Mouse (Mus musculus) liver, adult 2 months (tissue): Measurements from ENCODE around the gene Clstn1. TPM values are rescaled to one million over a fixed set of nuclear protein-coding genes. Genes with fewer than 3 reads are reported as not detected.

ENCODE experiments used
- DNase-seq: peaks from one replicate; pipeline ENCODE4 v3.0.0-alpha.2; 2011; ENCODE audit warnings: low read depth, low spot score; ENCODE audit errors: extremely low read depth
- H3K27ac ChIP-seq: fragments of 200-500 bp; replicated peaks from 2 replicates; pipeline ENCODE4 v1.5.1; 2012; ENCODE audit warnings: low read depth, mild to moderate bottlenecking, control low read depth, inconsistent platforms, low read length; ENCODE audit not compliant: insufficient read depth
- H3K27me3 ChIP-seq: fragments of 200-500 bp; 2 replicates; pipeline ENCODE4 v1.6.1; 2012; ENCODE audit warnings: mild to moderate bottlenecking, moderate library complexity, low read length, inconsistent platforms; ENCODE audit not compliant: control insufficient read depth, insufficient read depth
- H3K36me3 ChIP-seq: fragments of 200-500 bp; 2 replicates; pipeline ENCODE4 v1.6.1; 2012; ENCODE audit warnings: low read length, inconsistent platforms; ENCODE audit not compliant: control insufficient read depth, insufficient read depth
- H3K4me1 ChIP-seq: fragments of 200-500 bp; 2 replicates; pipeline ENCODE4 v1.6.1; 2011; ENCODE audit warnings: low read length; ENCODE audit not compliant: control insufficient read depth, insufficient read depth
- H3K4me3 ChIP-seq: fragments of 200-500 bp; 2 replicates; pipeline ENCODE4 v1.5.1; 2011; ENCODE audit warnings: low read depth, mild to moderate bottlenecking, control low read depth, low read length, moderate library complexity; ENCODE audit not compliant: insufficient read depth
- H3K79me2 ChIP-seq: fragments of 200-500 bp; 2 replicates; pipeline ENCODE4 v1.6.1; 2012; ENCODE audit warnings: inconsistent platforms, mild to moderate bottlenecking, low read length, moderate library complexity; ENCODE audit not compliant: control insufficient read depth, insufficient read depth
- H3K9ac ChIP-seq: fragments of 200-500 bp; 2 replicates; pipeline ENCODE4 v1.6.1; 2012; ENCODE audit warnings: low read depth, mild to moderate bottlenecking, control low read depth, inconsistent platforms, low read length
- CTCF ChIP-seq: fragments of 200-500 bp; IDR thresholded peaks from 2 replicates; pipeline ENCODE4 v1.5.1; 2011; ENCODE audit warnings: low read depth, low read length, control low read depth
- POLR2A ChIP-seq: fragments of 200-500 bp; IDR thresholded peaks from 2 replicates; pipeline ENCODE4 v1.6.1; 2011; ENCODE audit warnings: low read length, control low read depth; ENCODE audit not compliant: insufficient read depth; ENCODE audit errors: extremely low read depth
- WGBS: fragments of 180-500 bp; shearing (Covaris S2); methylation state at CpG from one replicate; pipeline ENCODE4 v1.1.7; 2018; 5-methylcytosine and 5-hydroxymethylcytosine counted together
- polyA plus RNA-seq: library from polyadenylated mRNA; depleted of rRNA; stranded (reverse); fragments of >200 nt; gene quantifications from 2 replicates; pipeline ENCODE4 v1.2.3, GENCODE M21; 2012
- total RNA-seq: library from RNA; depleted of rRNA; stranded (reverse); fragments of >200 nt; gene quantifications from 2 replicates; pipeline ENCODE4 v1.2.3, GENCODE M21; 2014

The Clstn1 gene
- total and polyA plus RNA-seq, 2 experiments: 1.5 to 2.3 TPM

DNA sequence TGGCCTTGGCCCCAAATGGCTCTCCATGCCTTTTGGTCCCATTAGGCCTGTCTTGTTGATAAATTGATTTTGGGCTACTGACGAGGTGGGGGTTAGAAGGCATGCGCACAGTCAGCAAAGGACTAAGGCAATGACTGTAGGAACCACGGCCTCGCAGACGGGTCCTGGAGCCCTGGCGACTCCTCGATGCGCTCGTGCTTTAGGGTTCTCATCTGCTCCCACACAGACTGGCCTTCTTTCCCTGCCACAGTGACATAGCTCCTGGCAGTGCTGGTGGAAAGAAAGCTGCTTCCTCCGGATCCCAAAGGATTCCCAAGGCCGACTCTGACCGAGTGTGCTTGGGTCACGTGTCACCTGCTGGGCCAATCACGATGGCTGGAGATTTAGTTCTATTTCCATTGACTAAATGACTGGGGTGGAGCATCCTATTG, 11.9 kb upstream of the Clstn1 start:
- Histone ChIP-seq H3K27ac (no peak overlapping the region), H3K4me1 (no peaks in the 10 kb centered on the region), H3K27me3 (no peaks in the 10 kb centered on the region), H3K4me3 (no peak overlapping the region), H3K79me2 (no peaks in the 10 kb centered on the region), H3K36me3 (no peaks in the 10 kb centered on the region), H3K9ac (no peak overlapping the region)
- TF ChIP-seq CTCF: no peak
- no peak for TF ChIP-seq POLR2A
- 75% methylated on average over 14 of the region's 14 CpGs for WGBS
- DNase-seq: no peak

DNA sequence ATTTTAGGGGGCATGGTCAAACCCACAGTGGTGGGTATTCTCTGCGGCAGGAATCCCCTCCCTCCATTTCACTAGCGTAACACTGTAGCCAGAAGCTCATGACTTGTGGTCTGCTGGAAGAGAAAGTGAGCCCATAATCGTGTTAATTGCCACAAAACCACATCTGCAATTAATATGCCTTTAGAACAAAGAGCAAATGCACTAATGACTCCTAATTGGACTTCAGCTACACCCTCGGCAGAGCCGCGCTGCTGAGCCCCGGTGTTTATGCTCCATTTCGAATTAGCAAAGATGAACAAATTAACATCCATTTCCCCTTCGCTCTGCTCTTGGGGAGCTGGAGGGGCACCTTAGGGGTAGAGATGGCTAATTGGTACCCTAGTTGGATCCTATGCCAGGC, 10.2 kb upstream of the Clstn1 start:
- no peak for DNase-seq
- H3K4me3 ChIP-seq: no peak overlapping the region
- no peaks in the 10 kb centered on the region for H3K27me3 ChIP-seq
- 88% methylated on average over 9 of the region's 9 CpGs for WGBS
- no peak overlapping the region for H3K27ac ChIP-seq
- no peaks in the 10 kb centered on the region for H3K4me1 ChIP-seq
- TF ChIP-seq CTCF: no peak
- TF ChIP-seq POLR2A: no peak
- H3K79me2 ChIP-seq: no peaks in the 10 kb centered on the region
- H3K36me3 ChIP-seq: no peaks in the 10 kb centered on the region
- H3K9ac ChIP-seq: no peak overlapping the region

DNA sequence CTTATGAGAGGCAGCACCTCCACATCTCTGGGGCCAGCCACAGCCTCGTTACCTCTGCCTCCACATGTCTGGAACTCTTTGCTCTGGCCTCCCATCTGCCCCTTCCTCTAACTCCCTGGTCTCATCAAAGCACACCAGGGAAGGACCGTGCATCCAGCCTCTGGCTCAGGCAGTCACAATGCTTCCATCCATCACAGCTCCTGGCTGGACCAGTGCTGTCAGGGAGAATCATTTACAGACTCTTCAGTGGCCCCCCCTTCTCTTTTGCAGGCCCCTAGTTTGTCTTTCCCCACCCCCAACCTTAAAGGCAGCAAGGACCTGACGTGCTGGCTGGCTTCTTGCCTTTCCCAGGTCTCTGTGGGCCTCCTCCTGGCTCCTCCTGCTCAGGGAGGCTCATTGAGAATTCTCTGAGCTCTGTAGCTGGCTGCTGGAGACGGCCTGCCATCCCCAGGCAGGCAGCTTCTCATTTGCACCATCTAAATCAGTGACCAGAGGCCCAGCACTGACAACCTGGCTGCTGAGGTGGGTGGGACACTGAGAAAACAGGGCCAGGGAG, 9.2 kb upstream of the Clstn1 start:
- Histone ChIP-seq H3K27me3 (no peaks in the 10 kb centered on the region), H3K4me3 (no peak overlapping the region), H3K79me2 (no peaks in the 10 kb centered on the region), H3K9ac (no peak overlapping the region), H3K4me1 (no peaks in the 10 kb centered on the region), H3K36me3 (no peaks in the 10 kb centered on the region), H3K27ac (no peak overlapping the region)
- TF ChIP-seq CTCF (no peak), POLR2A (no peak)
- 56% methylated on average over 4 of the region's 4 CpGs for WGBS
- DNase-seq: no peak

DNA sequence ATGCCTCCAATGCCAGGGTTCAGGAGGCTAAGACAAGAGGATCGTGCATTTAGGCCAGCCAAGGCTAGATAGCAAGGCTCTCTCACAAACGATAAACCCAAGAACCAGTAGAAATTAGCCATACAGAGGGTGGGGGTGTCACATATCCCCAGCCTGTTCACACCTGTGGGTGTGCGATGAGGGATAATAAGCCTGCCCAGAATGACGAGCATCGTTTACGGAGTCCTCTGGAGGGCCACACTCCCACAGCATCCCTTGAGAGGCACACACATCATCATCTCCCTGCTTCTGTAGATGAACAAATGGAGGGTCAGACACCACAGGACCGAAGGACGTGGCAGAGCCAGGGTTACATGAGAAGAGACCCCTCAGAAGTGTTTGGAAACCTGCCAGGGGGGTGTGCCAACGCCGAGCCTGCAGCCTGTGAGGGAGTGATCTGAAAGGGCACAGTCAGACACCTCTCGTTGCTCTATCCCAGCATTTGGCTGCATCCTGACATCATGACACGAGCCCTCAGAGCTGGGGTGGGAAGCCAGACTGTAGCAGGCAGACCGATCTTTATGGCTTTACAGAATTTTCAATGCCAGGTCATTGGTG, 8.1 kb upstream of the Clstn1 start:
- Histone ChIP-seq H3K27me3 (no peaks in the 10 kb centered on the region), H3K36me3 (no peaks in the 10 kb centered on the region), H3K9ac (no peak overlapping the region), H3K79me2 (no peaks in the 10 kb centered on the region), H3K27ac (no peak overlapping the region), H3K4me1 (no peaks in the 10 kb centered on the region), H3K4me3 (no peak overlapping the region)
- TF ChIP-seq POLR2A (no peak), CTCF (no peak)
- no peak for DNase-seq
- 71% methylated on average over 13 of the region's 13 CpGs for WGBS

DNA sequence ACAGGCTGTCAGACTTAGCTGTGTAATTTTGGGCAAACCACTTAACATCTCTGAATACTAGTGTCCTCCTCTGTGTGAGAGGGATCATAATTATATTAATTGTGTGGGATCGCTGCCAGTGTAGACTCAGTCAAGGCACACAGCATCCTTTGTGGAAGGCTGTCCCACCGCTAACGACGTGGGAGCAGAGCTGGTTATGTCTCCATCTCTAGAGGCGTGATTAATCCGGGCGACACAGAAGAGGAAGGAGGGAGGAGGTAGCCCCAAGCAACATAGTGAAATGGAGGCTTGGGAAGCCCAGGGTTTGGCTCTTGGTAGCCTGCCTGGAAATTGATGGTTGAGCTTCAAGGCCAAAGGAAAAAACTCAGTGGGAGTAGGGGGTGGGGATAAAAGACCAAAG, 7.4 kb upstream of the Clstn1 start:
- Histone ChIP-seq H3K27ac (no peak overlapping the region), H3K79me2 (no peaks in the 10 kb centered on the region), H3K9ac (no peak overlapping the region), H3K4me3 (no peak overlapping the region), H3K36me3 (no peaks in the 10 kb centered on the region), H3K27me3 (no peaks in the 10 kb centered on the region), H3K4me1 (no peaks in the 10 kb centered on the region)
- no peak for DNase-seq
- no peak for TF ChIP-seq CTCF
- WGBS: 65% methylated on average over 7 of the region's 7 CpGs

DNA sequence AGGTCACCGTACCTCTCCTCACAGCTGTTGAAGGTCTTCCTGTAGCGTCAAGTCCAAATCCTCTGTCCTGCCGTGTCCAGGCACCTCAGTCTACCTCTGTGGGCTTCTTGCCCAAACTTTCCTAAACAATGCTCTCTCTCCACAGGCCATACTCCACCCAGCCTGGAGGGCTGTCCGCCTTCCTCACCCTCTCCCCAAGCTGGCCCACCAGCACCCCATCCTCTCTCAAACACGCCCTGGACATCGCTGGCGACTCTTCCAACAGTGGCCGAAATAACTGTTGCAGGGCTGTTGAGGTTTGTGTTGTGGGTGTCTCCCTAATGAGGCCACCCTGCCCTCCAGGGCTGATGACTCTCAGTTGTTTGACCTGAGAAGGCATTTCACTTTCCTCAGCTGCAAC, 1.0 kb upstream of the Clstn1 start:
- peaks cover 20% of the 10 kb centered on the region for H3K27me3 ChIP-seq
- H3K79me2 ChIP-seq: no peaks in the 10 kb centered on the region
- H3K27ac ChIP-seq: no peak overlapping the region
- no peaks in the 10 kb centered on the region for H3K36me3 ChIP-seq
- no peak for DNase-seq
- 73% methylated on average over 8 of the region's 8 CpGs for WGBS
- H3K4me1 ChIP-seq: no peaks in the 10 kb centered on the region
- TF ChIP-seq CTCF (no peak), POLR2A (no peak)
- no peak overlapping the region for H3K4me3 ChIP-seq
- no peak overlapping the region for H3K9ac ChIP-seq
